Mouse (Mus musculus) T-helper 2 cell (primary cell): ENCODE measurements around the gene Zfp213.

Source experiments
- in situ Hi-C: fragments of 300-600 bp; cut with MboI, MseI; formaldehyde crosslinking; loops from one replicate; pipeline ENCODE4 v1.15.1; 2025; ENCODE audit warnings: high pct_unique_total_duplicates

Zfp213 gene

DNA sequence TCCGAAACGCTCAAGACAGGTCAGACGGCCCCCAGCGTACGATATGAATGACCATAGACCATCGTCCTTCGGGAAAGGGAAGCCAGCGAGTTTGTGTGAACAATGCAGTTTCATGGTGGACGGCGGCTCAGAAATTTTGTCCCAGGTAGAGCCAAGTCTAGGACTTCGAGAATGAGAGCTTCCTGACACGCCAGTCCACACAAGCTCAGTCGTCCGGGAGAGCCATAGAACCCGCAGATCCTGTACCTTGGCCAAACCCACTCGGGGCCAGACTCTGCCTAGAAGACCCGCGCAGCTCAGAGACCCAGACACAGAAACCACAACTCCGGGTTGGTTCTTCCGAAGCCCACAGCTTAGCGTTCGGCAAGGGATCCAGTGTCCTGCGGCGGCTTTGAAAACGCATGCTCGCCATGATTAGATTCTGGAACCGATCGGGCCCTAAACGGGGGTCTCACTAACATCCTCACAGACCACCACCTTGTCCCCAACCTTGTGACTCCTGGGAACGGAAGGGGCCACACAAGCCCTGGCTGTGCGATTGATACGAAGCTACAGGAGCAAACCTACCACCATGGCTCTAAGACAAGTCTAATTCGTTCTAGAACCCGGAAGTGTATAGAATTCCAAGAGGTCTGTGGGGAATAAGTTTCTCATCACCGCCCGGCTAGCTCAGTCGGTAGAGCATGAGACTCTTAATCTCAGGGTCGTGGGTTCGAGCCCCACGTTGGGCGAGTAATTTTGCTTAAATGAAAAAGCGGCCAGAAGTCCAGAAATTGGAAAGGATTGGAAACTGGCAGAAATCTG lies 17.1 kb downstream of the Zfp213 start:
- in situ Hi-C loops = loop anchor here (10.0 to 25.0 kb wide), 4 partner anchors 812 to 1985 kb away; partner anchors contain the start of genes Zfp942, Zfp943, Zfp948 and Zfp983

DNA sequence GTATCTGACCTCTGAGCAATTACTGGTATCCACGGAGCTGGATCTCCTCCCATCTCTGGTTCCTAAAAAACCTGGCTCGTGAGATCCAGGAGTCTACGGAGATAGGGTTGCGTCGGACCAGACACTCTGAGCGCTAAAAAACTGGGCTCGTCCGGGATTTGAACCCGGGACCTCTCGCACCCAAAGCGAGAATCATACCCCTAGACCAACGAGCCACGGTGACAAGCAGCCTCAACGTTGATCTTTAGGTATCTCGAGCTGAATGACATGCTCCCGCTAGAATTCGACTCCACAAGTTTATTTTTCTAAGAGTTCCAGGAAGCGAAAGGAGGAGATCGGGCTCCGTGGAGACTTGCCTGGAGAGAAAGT lies 17.7 kb downstream of the Zfp213 start:
- in situ Hi-C loops = loop anchor here (10.0 to 25.0 kb wide), 4 partner anchors 812 to 1984 kb away; partner anchors contain the start of genes Zfp942, Zfp943, Zfp948 and Zfp983

GRCm38 (mm10) chr17:23545841-23546240 lies 18.2 kb downstream of the Zfp213 start:
- in situ Hi-C loops = loop anchor here (10.0 to 25.0 kb wide), 4 partner anchors 811 to 1984 kb away; partner anchors contain the start of genes Zfp942, Zfp943, Zfp948 and Zfp983

- in situ Hi-C loops = loop anchor here (10.0 to 25.0 kb wide), 4 partner anchors 810 to 1982 kb away; partner anchors contain the start of genes Zfp942, Zfp943, Zfp948 and Zfp983
Observed at GRCm38 (mm10) chr17:23544766-23545165, 19.3 kb downstream of the Zfp213 start.

DNA sequence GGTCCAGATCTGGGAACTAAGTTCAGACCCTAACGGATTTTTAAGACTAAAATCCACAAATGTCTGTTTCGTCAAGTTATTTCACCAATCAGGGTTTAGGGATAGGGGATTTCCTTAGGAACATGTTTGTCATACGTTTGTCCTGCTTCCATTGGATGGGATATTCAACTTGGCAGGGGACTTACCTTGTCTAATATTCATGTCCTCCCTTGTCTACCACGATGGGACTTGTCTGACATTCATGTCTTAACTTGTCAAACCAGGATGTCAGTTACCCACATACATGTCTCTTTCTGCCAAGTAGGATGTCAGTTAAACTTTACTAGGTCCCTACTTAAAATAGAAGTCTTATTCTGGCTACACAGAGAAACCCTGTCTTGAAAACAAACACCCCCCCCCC lies 20.1 kb downstream of the Zfp213 start:
- in situ Hi-C loops = loop anchor here (10.0 to 25.0 kb wide), 4 partner anchors 809 to 1982 kb away; partner anchors contain the start of genes Zfp942, Zfp943, Zfp948 and Zfp983

DNA sequence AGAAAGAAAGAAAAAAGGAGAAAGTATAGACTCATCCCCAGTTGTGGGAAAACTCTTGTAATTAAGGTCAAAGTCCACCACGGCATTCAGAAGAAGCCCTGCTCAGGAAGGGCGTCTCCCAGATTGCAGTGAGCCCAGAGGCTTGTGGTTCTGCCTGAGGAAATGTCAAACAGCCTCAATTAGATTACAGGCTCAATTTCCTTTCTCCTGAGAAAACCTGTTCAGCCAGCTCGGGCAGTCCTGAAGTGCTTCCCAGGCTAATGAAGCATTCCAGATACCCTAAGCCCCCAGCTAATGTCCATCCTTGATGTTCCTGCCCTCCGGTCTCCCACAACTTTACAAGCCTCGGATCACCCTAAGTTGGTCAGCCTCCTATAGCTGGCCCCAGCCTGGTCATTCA lies 20.7 kb downstream of the Zfp213 start:
- in situ Hi-C loops = loop anchor here (10.0 to 25.0 kb wide), 4 partner anchors 809 to 1981 kb away; partner anchors contain the start of genes Zfp942, Zfp943, Zfp948 and Zfp983

DNA sequence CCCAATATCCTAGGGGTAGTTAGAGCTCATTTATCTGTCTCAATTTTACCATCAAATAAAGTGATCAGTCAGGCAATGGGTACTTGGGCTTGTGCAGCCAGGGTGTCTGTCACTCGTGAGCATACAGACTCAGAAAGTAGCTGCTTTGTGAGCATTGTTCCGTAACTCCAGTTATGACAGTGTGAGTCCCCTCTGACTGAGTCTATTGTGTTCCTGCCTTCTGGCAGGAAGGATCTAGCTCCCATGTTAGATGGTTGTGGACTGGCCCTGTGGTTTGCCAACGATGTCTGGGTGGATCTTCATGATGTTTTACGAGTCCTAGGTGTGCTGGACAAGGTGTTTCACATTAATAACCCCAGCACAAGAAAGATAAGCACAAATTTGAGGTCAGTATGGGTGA lies 21.2 kb downstream of the Zfp213 start:
- in situ Hi-C loops = loop anchor here (10.0 to 25.0 kb wide), 4 partner anchors 808 to 1981 kb away; partner anchors contain the start of genes Zfp942, Zfp943, Zfp948 and Zfp983

DNA sequence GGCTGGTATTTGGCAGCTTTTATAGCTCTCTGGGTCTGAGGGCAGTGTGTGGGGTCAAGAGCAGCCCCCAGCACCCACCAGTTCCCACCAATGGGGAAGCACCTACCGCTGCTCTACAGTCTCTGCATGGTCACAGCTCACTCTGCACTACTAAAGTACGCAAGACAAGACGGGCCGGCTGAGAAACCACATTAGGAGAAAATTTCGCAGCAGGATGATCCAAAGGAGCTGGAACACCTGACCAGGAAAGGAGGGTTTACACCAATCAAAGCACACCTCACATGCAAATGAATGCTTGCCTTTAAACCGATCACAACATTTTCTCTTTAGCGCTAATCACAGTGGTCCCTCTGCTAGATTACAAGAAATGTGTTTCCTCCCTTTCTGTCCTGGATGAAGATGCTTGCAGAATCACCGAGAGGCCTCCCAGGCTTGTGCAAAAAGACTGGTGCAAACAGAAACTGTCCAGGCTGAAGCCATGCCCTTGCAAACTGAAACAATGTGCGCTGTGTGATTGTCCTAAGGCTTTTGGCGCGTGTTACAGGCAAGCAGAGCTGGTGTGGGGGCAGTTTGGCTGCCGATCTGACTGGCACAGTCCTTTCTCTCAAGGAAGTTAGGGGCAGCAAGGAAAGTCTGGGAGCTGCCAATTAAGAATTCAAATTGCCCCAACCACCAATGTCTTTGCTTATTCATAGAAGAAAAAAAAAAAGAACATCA lies 21.9 kb downstream of the Zfp213 start:
- in situ Hi-C loops = loop anchor here (10.0 to 25.0 kb wide), 4 partner anchors 807 to 1980 kb away; partner anchors contain the start of genes Zfp942, Zfp943, Zfp948 and Zfp983

DNA sequence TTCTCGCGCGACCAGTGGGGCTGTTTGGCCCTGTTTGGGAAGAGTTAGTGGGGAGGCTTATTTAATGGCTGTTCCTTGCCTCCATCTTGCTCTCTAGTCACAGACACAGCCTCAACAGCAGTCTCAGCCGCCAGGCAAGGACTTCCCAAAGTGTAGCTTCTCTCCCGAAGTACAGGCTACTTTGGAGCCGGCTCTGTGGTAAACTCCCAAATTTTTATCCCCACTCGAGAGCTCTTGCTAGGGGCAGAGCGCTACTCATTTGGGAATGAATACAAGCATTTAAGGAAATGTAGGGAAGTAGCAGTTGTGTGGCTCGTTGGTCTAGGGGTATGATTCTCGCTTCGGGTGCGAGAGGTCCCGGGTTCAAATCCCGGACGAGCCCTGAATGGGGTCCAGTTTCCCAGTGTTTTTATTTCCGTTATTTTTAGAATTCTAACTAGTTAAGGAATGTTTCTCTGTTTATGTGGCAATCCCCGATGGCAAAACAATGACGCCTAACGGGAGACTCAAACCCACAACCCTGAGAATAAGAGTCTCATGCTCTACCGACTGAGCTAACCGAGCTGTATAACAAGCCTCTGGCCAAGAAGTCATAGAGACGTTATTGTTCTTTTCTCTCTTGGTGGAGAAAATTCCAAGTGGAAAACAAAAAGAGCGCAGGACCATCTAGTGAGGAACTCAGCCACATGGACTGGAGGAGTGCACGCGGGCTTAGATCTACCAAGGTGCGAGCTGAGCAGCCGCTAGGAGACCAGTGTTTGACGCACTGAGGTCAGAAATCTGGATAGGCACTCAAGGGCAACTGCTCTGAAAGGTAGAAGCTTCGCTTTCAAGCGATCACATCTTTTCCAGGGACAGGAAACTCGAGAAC lies 23.2 kb downstream of the Zfp213 start:
- in situ Hi-C loops = loop anchor here (10.0 to 25.0 kb wide), 4 partner anchors 806 to 1979 kb away; partner anchors contain the start of genes Zfp942, Zfp943, Zfp948 and Zfp983

DNA sequence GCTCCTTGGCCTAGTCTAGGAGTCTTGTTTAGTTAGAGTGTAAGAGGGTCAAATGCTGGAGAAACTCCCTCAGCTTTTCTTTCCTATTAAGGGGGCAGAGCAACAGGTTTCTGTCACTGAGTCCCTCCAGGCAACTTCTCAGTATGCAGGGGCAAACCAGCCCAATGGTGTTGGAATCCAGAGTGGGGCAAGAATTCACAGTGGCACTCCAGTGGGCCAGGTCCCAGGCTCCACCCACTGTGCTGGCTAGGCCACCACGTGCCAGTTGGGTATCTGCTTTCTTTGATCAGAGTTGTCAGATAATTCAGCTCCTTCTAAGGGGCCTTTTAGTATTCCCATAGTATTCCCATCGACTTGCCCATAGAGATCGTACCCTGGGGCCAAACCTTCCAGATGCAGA lies 23.9 kb downstream of the Zfp213 start:
- in situ Hi-C loops = loop anchor here (10.0 to 25.0 kb wide), 4 partner anchors 805 to 1978 kb away; partner anchors contain the start of genes Zfp942, Zfp943, Zfp948 and Zfp983

- in situ Hi-C loops = loop anchor here (10.0 to 25.0 kb wide), 4 partner anchors 805 to 1977 kb away; partner anchors contain the start of genes Zfp942, Zfp943, Zfp948 and Zfp983
Observed at GRCm38 (mm10) chr17:23539608-23540007, 24.4 kb downstream of the Zfp213 start.

- in situ Hi-C loops = loop anchor here (25.0 kb wide), 3 partner anchors 1576 to 1976 kb away; partner anchors contain the start of genes Zfp942, Zfp943, Zfp948 and Zfp983
Observed at GRCm38 (mm10) chr17:23538299-23539015, 25.6 kb downstream of the Zfp213 start.

DNA sequence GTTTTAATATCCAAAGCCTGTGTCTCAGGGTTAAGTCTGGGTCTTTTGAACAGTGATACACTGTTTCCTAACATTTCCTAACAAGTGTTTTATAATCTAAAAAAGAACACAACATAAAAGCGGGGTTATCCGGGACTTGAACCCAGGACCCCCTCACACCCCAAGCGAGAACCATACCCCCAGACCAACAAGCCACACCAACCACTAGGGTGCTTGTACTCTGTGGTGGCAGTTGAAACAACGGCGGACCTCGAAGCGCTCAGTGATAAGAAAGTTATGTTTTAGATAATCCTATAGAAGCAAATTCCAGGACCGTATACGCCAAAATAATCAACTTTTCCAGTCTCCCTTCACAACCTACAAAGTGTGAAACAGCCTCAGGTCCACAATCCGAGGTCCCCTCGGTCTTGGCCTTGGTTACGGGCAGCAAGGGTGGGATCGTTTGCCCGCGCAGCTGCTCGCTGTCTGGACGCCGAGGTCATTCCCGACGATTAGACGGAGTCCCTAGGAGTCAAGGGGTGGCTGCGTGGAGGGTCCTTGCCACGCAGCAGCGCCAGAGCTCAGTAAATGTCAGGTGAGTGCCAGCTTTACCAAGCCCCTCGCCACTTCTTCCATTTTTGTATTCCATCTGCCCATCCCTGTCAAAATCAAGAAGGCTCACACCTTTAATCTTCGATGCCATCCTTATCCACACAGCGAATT lies 26.3 kb downstream of the Zfp213 start:
- in situ Hi-C loops = loop anchor here (25.0 kb wide), 3 partner anchors 1575 to 1975 kb away; partner anchors contain the start of genes Zfp942, Zfp943, Zfp948 and Zfp983

DNA sequence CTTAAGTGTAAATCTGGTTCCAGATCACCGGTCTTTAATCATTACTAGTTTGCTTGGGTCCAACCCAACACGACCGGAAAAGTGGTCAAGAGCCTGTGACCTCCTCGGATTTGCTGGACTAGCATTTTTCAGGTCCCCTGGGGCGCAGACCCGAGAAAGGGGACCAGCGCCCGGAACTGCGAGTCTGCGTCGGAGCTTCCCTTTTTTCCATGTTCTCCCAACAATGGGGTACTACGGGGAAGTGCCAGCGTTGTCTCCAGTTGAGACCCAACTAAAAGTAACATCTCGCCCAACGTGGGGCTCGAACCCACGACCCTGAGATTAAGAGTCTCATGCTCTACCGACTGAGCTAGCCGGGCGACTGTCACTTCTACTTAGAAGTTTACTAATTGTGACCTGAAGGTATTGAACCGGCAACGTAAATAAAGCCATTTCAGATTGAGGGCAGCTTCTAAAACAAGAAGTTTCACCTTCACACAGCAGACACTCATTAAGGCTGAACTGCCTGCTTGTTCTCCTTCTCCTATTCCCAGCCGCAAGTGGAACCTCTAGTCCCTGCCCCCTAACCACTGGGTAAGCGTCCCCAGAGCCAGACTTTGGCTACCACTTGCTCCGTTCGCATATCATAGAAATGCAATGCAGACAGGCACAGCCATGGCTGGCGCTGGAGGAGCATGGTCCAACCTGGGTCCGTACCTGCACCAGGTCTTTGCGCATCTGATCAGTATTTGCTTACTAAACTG lies 28.8 kb downstream of the Zfp213 start:
- in situ Hi-C loops = loop anchor here (25.0 kb wide), 3 partner anchors 1573 to 1973 kb away; partner anchors contain the start of genes Zfp942, Zfp943, Zfp948 and Zfp983

- in situ Hi-C loops = loop anchor here (25.0 kb wide), 3 partner anchors 1572 to 1972 kb away; partner anchors contain the start of genes Zfp942, Zfp943, Zfp948 and Zfp983
Observed at GRCm38 (mm10) chr17:23533591-23534490, 30.2 kb downstream of the Zfp213 start.

DNA sequence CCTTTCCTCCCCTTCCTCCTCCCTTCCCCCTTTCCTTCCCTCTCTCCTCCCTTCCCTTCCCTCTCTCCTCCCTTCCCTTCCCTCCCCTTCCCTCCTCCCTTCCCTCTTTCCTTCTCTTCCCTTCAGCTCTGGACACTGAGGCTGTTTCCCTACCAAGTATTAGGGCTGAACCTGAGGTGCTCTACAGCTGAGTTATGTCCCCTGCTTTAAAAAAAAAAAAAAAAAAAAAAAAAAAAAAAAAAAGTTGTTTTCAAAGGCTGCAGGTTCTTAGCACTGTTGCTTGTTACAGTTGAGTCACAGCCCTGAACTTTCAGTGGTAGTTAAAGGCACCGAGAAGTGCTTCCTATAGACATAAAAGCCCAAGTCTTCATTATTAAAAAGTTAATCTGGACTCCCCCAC lies 32.6 kb downstream of the Zfp213 start:
- in situ Hi-C loops = loop anchor here (25.0 kb wide), 3 partner anchors 1569 to 1969 kb away; partner anchors contain the start of genes Zfp942, Zfp943, Zfp948 and Zfp983
